Comparison of ENCODE assay signal across 9 mouse cellular contexts in the genomic region with DNA sequence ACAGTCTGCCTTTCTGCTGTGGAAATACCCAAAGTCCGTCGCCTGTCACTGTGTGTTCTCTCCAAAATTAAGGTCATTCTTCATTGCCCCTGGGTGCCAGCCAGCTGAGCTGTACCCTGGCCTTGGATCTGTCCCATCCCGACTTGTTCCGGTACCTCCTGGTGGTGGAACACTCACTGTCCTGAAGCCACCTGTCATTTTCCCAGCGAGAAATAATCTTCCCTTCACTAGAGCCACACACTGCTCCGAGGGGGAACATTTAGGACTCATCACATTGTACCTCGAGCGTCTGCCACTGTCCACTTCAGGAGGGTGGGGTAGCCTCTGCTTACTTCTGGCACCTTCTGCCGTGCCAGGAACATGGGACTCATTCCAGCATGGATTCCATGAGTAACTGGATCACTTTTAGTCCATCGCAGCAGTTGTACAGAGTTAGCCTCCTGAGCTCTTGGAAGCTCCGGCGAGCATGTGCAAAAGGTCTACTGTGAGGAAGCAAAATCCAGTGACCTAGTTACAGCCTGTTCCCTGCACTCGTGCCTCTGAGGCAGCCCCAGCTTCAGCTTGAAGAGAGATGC.
A peak's percentile ranks its signal among the peaks of the same experiment; 100 is the strongest.
DNase-seq lines count a peak whose midpoint lies in the region; ATAC-seq and TF ChIP-seq lines count a peak whose summit lies in the region.
"Had no signal": no experiment of that assay in that cellular context is flagged by ENCODE, and none has a peak within 500 bp of the region (broad histone marks: within the 10 kb centered on the region; RNA-seq: fewer than 3 reads in every experiment).

No protein-coding gene starts in this region.

- no peak for DNase-seq in cerebellum, postnatal 4 days (ENCODE audit: low spot score in 2 of 2)
- DNase-seq in liver, adult 2 months (ENCODE audit: extremely low read depth, low read depth, low spot score) = peak; percentile 97
- DNase-seq in liver = no peak
- peak; percentile 90 for DNase-seq in gastrocnemius, adult 2 months
- peak; percentile 84 to 85 for DNase-seq in kidney, postnatal 36 days
- DNase-seq in ovary, adult 18-20 months (ENCODE audit: low spot score) = no peak

- no peak overlapping the region for H3K4me2 ChIP-seq in hindbrain, embryonic 12.5 days (replicated peaks)
- H3K4me2 ChIP-seq: forebrain, embryonic 15.5 days had no signal

- TF ChIP-seq POLR2A in liver, adult 2 months (IDR thresholded peaks at IDR 0.05; ENCODE audit: extremely low read depth, insufficient read depth, low read length) = no peak

- no peaks in the 10 kb centered on the region for H3K36me3 ChIP-seq in liver, adult 2 months (ENCODE audit: control insufficient read depth, insufficient read depth, low read length)
- no peaks in the 10 kb centered on the region for H3K36me3 ChIP-seq in hindbrain, embryonic 12.5 days
- H3K36me3 ChIP-seq: forebrain, embryonic 15.5 days had no signal

- no peaks in the 10 kb centered on the region for H3K27me3 ChIP-seq in liver, adult 2 months (ENCODE audit: control insufficient read depth, insufficient read depth, low read length)
- no peaks in the 10 kb centered on the region for H3K27me3 ChIP-seq in hindbrain, embryonic 12.5 days
- H3K27me3 ChIP-seq: forebrain, embryonic 15.5 days had no signal

- ATAC-seq in cerebellum, adult (ENCODE audit: insufficient number of reproducible peaks, low FRiP score, low TSS enrichment) = peak; percentile 90
- ATAC-seq in hindbrain, embryonic 12.5 days (ENCODE audit: low FRiP score) = no peak
- ATAC-seq: forebrain, embryonic 15.5 days had no signal

- WGBS in liver, adult 2 months = 31% methylated on average over 13 of the region's 13 CpGs
- 93% methylated on average over 13 of the region's 13 CpGs for WGBS in hindbrain, embryonic 12.5 days

- intact Hi-C loops in gastrocnemius, adult 2 months (cut with DNase I) = loop anchor here (1.0 to 10.0 kb wide), 6 partner anchors 81 to 501 kb away; no protein-coding TSS in a partner anchor

- H3K79me2 ChIP-seq in liver, adult 2 months (ENCODE audit: control insufficient read depth, insufficient read depth, low read length) = peaks cover 12% of the 10 kb centered on the region; the same call in 1 of the 2 replicates

- H3K9me3 ChIP-seq in hindbrain, embryonic 12.5 days (replicated peaks) = no peaks in the 10 kb centered on the region
- H3K9me3 ChIP-seq: forebrain, embryonic 15.5 days had no signal

- H3K4me3 ChIP-seq in liver, adult 2 months (ENCODE audit: insufficient read depth, low read depth, low read length) = no peak overlapping the region; the same call in 1 of the 2 replicates
- H3K4me3 ChIP-seq in gastrocnemius, adult 2 months = peak overlapping the region; percentile 65
- no peak overlapping the region for H3K4me3 ChIP-seq in hindbrain, embryonic 12.5 days
- H3K4me3 ChIP-seq: forebrain, embryonic 15.5 days had no signal

- peak overlapping the region; percentile 78 for H3K9ac ChIP-seq in liver, adult 2 months (ENCODE audit: low read depth, low read length)
- no peak overlapping the region for H3K9ac ChIP-seq in hindbrain, embryonic 12.5 days
- H3K9ac ChIP-seq: forebrain, embryonic 15.5 days had no signal

- TF ChIP-seq CTCF in liver, adult 2 months (IDR thresholded peaks at IDR 0.05; ENCODE audit: low read depth, low read length) = peak; percentile 61
- TF ChIP-seq CTCF in gastrocnemius, adult 2 months (IDR thresholded peaks at IDR 0.05) = peak; percentile 37

- H3K27ac ChIP-seq in liver, adult 2 months (replicated peaks; ENCODE audit: insufficient read depth, low read depth, low read length) = peak overlapping the region; percentile 93
- H3K27ac ChIP-seq in gastrocnemius, adult 2 months = peak overlapping the region; percentile 95
- H3K27ac ChIP-seq in hindbrain, embryonic 12.5 days = no peak overlapping the region
- H3K27ac ChIP-seq: forebrain, embryonic 15.5 days had no signal

- peaks cover 27% of the 10 kb centered on the region for H3K4me1 ChIP-seq in liver, adult 2 months (ENCODE audit: control insufficient read depth, insufficient read depth, low read length)
- H3K4me1 ChIP-seq in hindbrain, embryonic 12.5 days = peaks cover 5% of the 10 kb centered on the region; the same call in 1 of the 2 replicates

Comparison
In these comparisons a context has a peak if more than half of its experiments do, and no peak if none do; other contexts are left out.
1. DNase-seq: peak in liver, adult 2 months (single experiment), gastrocnemius, adult 2 months (single experiment) and kidney, postnatal 36 days (2 of 2); none in cerebellum, postnatal 4 days (0 of 2), liver (single experiment) and ovary, adult 18-20 months (single experiment).